Mouse (Mus musculus): ENCODE results near the gene Ush1c. TPM values are rescaled to one million over a fixed set of nuclear protein-coding genes. Genes with fewer than 3 reads are reported as not detected.
A peak's percentile ranks its signal among the peaks of the same experiment; 100 is the strongest.

Gene Ush1c
- polyA plus RNA-seq, 1 experiment = not detected

DNA sequence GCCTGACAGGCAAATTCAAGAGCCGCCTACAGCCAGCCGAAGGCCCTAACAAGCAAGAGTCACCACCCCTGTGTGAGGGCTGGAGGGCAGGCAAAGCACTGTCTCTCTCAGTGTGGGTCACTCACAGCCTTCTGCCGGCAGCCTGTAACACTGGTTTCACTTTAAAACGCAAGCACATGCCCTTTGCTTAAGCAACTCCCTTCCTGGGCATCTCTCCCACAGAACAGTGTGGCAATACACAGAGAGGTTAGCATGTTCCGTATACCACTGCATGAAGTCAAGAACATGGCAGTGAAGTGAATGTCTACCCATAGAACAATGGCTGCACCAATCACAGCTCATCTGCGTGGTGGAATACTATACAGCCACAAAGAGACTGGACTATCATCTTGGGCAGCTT lies 69.9 kb downstream of the Ush1c start:
- 62% methylated on average over 6 of the region's 6 CpGs for WGBS
- Histone ChIP-seq H3K4me1 (ENCODE audit: control insufficient read depth, insufficient read depth, low read length) (peaks cover 3% of the 10 kb centered on the region; the same call in 1 of the 2 replicates), H3K4me3 (replicated peaks; ENCODE audit: control insufficient read depth, low read depth, low read length) (no peak overlapping the region), H3K27ac (ENCODE audit: control insufficient read depth, insufficient read depth, low read depth, low read length, poor library complexity) (peak overlapping the region; percentile 83)
- TF ChIP-seq POLR2A (IDR thresholded peaks at IDR 0.05; ENCODE audit: borderline replicate concordance, control insufficient read depth, low read depth, low read length) = no peak
- TF ChIP-seq CTCF (IDR thresholded peaks at IDR 0.05; ENCODE audit: control insufficient read depth, insufficient read depth, low read length) = no peak

DNA sequence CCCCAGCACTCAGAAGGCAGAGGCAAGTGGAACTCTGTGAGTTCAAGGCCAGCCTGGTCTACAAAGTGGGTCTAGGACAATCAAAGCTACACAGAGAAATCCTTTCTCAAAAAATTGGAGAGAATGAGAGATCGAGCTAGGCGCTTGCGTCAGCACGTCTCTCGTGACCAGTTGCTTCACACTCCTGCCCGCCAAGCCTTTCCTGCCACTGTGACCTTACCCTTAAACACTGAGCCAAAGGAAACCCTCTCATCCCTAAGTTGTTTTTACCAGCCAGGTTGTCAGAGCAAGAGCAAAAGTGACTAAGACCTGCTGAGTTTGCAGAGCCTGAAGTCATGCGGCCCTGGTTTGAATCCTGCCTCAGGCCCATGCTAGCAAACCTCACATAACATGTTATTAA lies 70.4 kb downstream of the Ush1c start:
- peaks cover 3% of the 10 kb centered on the region; the same call in 1 of the 2 replicates for H3K4me1 ChIP-seq (ENCODE audit: control insufficient read depth, insufficient read depth, low read length)
- no peak overlapping the region for H3K4me3 ChIP-seq (replicated peaks; ENCODE audit: control insufficient read depth, low read depth, low read length)
- WGBS = 67% methylated on average over 7 of the region's 7 CpGs
- TF ChIP-seq CTCF (IDR thresholded peaks at IDR 0.05; ENCODE audit: control insufficient read depth, insufficient read depth, low read length) = no peak
- no peak for TF ChIP-seq POLR2A (IDR thresholded peaks at IDR 0.05; ENCODE audit: borderline replicate concordance, control insufficient read depth, low read depth, low read length)
- peak overlapping the region; percentile 83 for H3K27ac ChIP-seq (ENCODE audit: control insufficient read depth, insufficient read depth, low read depth, low read length, poor library complexity)

DNA sequence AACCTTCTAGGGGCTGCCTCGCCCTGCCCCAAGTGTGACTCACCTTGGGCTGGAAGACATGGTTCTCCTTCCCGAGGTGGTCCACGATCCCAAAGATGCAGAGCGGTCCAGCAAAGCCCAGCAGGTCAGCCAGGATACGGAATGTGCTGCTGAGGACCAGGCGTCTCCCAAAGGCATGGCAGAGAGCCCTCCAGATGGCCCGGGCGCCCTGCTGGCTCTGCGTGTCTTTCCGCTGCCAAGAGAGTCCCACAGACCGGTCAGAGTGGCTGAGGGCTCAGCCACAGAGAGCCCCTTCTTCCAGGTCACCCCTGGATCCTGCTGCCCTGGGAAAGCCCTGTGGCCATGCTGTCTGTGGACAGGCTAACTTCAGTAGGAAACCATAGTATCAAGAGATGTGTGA lies 72.4 kb downstream of the Ush1c start:
- Histone ChIP-seq H3K27ac (ENCODE audit: control insufficient read depth, insufficient read depth, low read depth, low read length, poor library complexity) (no peak overlapping the region), H3K4me3 (replicated peaks; ENCODE audit: control insufficient read depth, low read depth, low read length) (no peak overlapping the region), H3K4me1 (ENCODE audit: control insufficient read depth, insufficient read depth, low read length) (peaks cover 3% of the 10 kb centered on the region; the same call in 1 of the 2 replicates)
- 88% methylated on average over 11 of the region's 11 CpGs for WGBS
- TF ChIP-seq POLR2A (IDR thresholded peaks at IDR 0.05; ENCODE audit: borderline replicate concordance, control insufficient read depth, low read depth, low read length) = no peak
- TF ChIP-seq CTCF (IDR thresholded peaks at IDR 0.05; ENCODE audit: control insufficient read depth, insufficient read depth, low read length) = no peak

GRCm38 (mm10) chr7:46162731-46163130 lies 75.6 kb downstream of the Ush1c start:
- TF ChIP-seq CTCF (IDR thresholded peaks at IDR 0.05; ENCODE audit: control insufficient read depth, insufficient read depth, low read length) (no peak), POLR2A (IDR thresholded peaks at IDR 0.05; ENCODE audit: borderline replicate concordance, control insufficient read depth, low read depth, low read length) (no peak)
- H3K4me1 ChIP-seq (ENCODE audit: control insufficient read depth, insufficient read depth, low read length) = no peaks in the 10 kb centered on the region

DNA sequence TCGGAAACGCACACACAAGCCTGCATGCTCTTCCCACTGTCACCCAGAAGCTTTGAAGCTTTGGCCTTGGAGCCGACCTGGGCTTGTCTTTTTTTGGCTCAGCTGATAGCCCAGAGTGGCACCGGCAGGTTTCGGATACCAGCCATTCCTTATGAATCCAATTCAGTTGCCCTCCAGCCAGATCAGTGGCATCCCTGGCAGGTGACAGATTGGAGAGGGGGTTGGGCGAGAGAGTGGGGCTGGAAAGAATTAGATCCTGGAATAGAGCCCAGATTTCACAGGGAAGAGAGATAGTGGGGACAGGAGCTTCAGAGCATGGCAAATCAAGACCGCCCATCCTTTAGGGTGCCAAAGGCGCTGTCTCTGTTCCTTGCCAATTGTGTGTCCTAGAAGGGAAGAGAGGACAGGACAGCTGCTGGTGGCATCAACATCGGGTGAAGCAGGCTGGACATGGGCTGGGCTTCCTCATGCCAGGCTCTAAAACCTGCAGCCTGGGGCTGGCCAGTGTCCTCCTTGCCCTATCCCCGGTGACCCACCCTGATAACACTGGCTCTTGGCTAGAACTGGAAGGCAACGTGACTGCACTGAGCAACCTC lies 76.1 kb downstream of the Ush1c start:
- TF ChIP-seq CTCF (IDR thresholded peaks at IDR 0.05; ENCODE audit: control insufficient read depth, insufficient read depth, low read length) = no peak
- TF ChIP-seq POLR2A (IDR thresholded peaks at IDR 0.05; ENCODE audit: borderline replicate concordance, control insufficient read depth, low read depth, low read length) = no peak
- WGBS = 77% methylated on average over 11 of the region's 11 CpGs
- H3K4me1 ChIP-seq (ENCODE audit: control insufficient read depth, insufficient read depth, low read length) = no peaks in the 10 kb centered on the region
- H3K27ac ChIP-seq (ENCODE audit: control insufficient read depth, insufficient read depth, low read depth, low read length, poor library complexity) = no peak overlapping the region
- H3K4me3 ChIP-seq (replicated peaks; ENCODE audit: control insufficient read depth, low read depth, low read length) = no peak overlapping the region

More at GRCm38 (mm10) chr7:46162731-46163130, 75.6 kb downstream of the Ush1c start:
- Histone ChIP-seq H3K4me3 (replicated peaks; ENCODE audit: control insufficient read depth, low read depth, low read length) (no peak overlapping the region), H3K27ac (ENCODE audit: control insufficient read depth, insufficient read depth, low read depth, low read length, poor library complexity) (no peak overlapping the region)
- WGBS = 75% methylated on average over 5 of the region's 5 CpGs

DNA sequence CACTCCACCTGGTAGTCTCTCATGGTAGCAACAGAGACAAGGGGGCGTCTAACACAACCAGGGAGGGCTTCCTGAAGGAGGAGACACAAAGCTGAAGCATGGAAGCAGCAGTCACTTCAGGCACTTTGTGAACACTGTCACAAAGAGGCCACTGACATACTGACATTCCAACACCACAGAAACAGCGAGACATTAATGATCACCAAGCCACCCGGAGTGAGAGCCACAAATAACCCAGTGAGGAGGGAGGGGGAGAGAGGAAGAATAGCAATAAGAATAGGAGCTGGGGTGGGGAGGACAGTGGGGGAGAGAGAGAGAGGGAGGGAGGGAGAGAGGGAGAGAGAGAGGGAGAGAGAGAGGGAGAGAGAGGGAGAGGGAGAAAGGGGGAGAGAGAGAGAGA lies 76.7 kb downstream of the Ush1c start:
- no peak for TF ChIP-seq CTCF (IDR thresholded peaks at IDR 0.05; ENCODE audit: control insufficient read depth, insufficient read depth, low read length)
- no peak for TF ChIP-seq POLR2A (IDR thresholded peaks at IDR 0.05; ENCODE audit: borderline replicate concordance, control insufficient read depth, low read depth, low read length)
- Histone ChIP-seq H3K27ac (ENCODE audit: control insufficient read depth, insufficient read depth, low read depth, low read length, poor library complexity) (no peak overlapping the region), H3K4me1 (ENCODE audit: control insufficient read depth, insufficient read depth, low read length) (no peaks in the 10 kb centered on the region), H3K4me3 (replicated peaks; ENCODE audit: control insufficient read depth, low read depth, low read length) (no peak overlapping the region)
- WGBS = 44% methylated on average over 3 of the region's 3 CpGs

DNA sequence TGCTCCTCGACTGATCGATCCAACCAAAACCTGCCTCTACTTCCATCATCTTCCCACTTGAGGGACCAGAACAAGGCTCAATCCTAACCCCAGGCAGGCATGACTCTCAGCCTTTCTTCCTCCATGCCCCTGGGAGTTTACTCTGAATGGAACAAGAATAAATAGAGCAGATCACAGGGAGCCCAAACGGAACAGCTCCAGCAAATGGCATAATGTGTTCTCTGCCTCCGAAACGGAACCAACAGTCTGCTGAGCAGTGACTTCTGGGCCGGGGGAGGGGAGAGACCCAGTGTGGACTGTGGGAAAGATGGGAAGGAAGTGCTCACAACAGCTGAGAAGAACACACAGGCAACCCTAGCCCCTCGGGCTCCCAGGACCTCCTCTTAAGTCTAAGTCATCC lies 80.6 kb downstream of the Ush1c start:
- WGBS = 45% methylated on average over 7 of the region's 7 CpGs
- H3K4me3 ChIP-seq (replicated peaks; ENCODE audit: control insufficient read depth, low read depth, low read length) = no peak overlapping the region
- H3K27ac ChIP-seq (ENCODE audit: control insufficient read depth, insufficient read depth, low read depth, low read length, poor library complexity) = no peak overlapping the region
- no peaks in the 10 kb centered on the region for H3K4me1 ChIP-seq (ENCODE audit: control insufficient read depth, insufficient read depth, low read length)
- TF ChIP-seq POLR2A (IDR thresholded peaks at IDR 0.05; ENCODE audit: borderline replicate concordance, control insufficient read depth, low read depth, low read length) = no peak
- no peak for TF ChIP-seq CTCF (IDR thresholded peaks at IDR 0.05; ENCODE audit: control insufficient read depth, insufficient read depth, low read length)

DNA sequence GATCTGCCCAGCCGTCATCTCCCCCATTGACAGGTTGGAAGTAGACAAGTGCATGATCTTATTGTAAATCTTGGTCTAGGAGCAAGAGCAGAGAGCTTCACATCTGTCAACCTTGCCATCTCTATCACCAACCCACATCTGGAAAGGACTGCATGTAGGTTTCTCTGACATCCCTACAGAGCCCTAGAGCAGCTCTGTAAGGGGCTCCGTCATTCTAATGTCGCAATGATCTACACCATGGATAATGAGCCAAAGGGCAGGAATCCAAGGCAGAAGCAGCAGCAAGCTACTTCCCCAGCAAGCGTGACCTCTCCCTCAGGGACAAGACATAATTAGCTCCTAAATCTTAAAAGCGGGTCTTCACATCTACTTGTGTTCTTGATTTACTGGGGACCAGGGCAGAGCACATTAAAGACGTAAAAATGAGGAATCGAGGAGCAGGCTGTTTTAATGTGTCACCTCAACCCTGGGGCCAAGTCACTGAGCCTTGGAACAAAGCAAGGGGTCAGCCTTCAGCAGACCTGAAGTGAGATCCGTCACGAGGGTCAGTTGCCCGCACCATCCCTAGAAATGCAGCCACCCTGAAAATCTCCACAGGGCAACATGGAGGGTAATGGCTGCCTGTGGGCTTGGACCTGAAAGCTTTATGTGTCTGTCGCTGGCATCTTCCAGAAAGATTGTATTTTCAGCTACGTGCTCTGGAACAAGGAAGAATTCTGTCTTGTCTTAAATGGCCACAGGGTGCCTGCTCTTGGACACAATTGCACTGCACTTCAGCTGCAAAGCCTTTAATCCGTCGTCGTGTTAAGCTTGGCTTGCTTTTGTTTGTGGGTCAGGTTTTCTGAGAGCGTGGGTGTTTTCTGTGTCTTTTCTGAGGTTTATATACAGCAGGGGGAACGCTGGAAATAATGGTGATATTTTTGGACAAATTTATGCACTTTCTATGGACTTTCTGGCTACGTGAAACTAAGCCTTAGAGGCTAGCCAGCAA lies 83.5 kb downstream of the Ush1c start:
- no peaks in the 10 kb centered on the region for H3K4me1 ChIP-seq (ENCODE audit: control insufficient read depth, insufficient read depth, low read length)
- H3K27ac ChIP-seq (ENCODE audit: control insufficient read depth, insufficient read depth, low read depth, low read length, poor library complexity) = no peak overlapping the region
- H3K4me3 ChIP-seq (replicated peaks; ENCODE audit: control insufficient read depth, low read depth, low read length) = no peak overlapping the region
- no peak for TF ChIP-seq CTCF (IDR thresholded peaks at IDR 0.05; ENCODE audit: control insufficient read depth, insufficient read depth, low read length)
- TF ChIP-seq POLR2A (IDR thresholded peaks at IDR 0.05; ENCODE audit: borderline replicate concordance, control insufficient read depth, low read depth, low read length) = no peak
- 76% methylated on average over 18 of the region's 18 CpGs for WGBS
